Mouse (Mus musculus) heart, embryonic 10.5 days (tissue): ENCODE data around the gene Hpse2. TPM values are rescaled to one million over a fixed set of nuclear protein-coding genes. Genes with fewer than 3 reads are reported as not detected.

Experiments
- DNase-seq: peaks from one replicate; pipeline ENCODE4 v3.0.0-alpha.2; 2017; ENCODE audit warnings: low spot score
- H3K27ac ChIP-seq: fragments of 300-500 bp; sonication (generic); 2 replicates; pipeline ENCODE4 v1.5.1; 2016; ENCODE audit warnings: mild to moderate bottlenecking
- H3K27me3 ChIP-seq: fragments of 300-500 bp; sonication (generic); 2 replicates; pipeline ENCODE4 v1.6.1; 2016; ENCODE audit warnings: mild to moderate bottlenecking; ENCODE audit not compliant: poor library complexity, insufficient read depth, severe bottlenecking
- H3K36me3 ChIP-seq: fragments of 300-500 bp; sonication (generic); 2 replicates; pipeline ENCODE4 v1.6.1; 2016; ENCODE audit warnings: mild to moderate bottlenecking, moderate library complexity
- H3K4me1 ChIP-seq: fragments of 300-500 bp; sonication (generic); 2 replicates; pipeline ENCODE4 v1.6.1; 2016; ENCODE audit warnings: mild to moderate bottlenecking
- H3K4me3 ChIP-seq: fragments of 300-500 bp; sonication (generic); 2 replicates; pipeline ENCODE4 v1.5.1; 2016; ENCODE audit warnings: mild to moderate bottlenecking, moderate library complexity
- H3K9me3 ChIP-seq: fragments of 300-500 bp; sonication (generic); 2 replicates; pipeline ENCODE4 v1.6.1; 2016; ENCODE audit warnings: mild to moderate bottlenecking, moderate library complexity
- WGBS: fragments of 180-500 bp; shearing (Covaris S2); methylation state at CpG from one replicate; pipeline ENCODE4 v1.1.7; 2016; 5-methylcytosine and 5-hydroxymethylcytosine counted together
- polyA plus RNA-seq: library from polyadenylated mRNA; unstranded; fragments of >200 nt; fragmentation: Nextera tagmentation; extraction: Ambion mirVana; gene quantifications from 2 replicates; pipeline ENCODE4 v1.2.1, GENCODE M21; 2016

Gene Hpse2
- polyA plus RNA-seq, 1 experiment from 2014 or later = 0.29 TPM

DNA sequence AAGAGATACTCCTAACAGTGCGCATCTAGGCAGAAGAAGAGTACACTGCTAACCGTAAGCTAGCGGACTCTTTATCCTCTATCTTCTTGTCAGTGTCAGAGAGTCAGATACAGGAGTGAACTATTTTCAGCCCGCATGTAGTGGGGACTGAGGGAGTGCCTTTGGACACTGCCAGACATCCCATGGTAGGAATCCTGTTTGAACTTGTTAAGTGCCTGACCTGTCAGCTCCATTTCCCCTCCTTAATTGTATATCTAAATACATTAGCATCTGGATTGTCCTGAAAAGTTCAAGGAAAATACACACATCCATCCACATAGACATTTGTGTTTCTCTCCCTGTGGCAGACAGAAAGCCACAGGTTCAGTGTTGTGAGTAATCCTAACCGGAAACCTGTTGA is 531.1 kb downstream of the Hpse2 start:
- WGBS = 53% methylated on average over 5 of the region's 5 CpGs

DNA sequence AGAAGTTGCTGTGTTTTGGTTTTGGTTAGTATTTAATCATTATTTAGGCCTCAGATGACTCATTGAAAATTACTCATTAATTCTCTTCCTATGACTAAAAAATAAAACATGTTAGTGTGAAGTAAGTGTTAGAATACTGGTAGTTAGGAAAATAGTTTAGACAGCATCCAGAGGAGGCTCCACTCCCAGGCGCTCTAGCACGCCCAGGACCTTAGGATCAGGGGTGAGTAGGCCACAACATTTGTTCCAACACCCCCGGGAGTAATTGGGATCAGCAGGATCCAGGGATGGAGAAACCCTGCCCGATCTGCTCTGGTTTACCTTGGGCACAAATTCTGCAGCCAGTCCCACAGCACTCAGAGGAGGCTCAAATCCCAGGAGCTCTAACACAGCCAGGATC is 532.5 kb downstream of the Hpse2 start:
- no peak for DNase-seq

More for the DNA sequence above, 531.1 kb downstream of the Hpse2 start:
- DNase-seq = no peak
- H3K27me3 ChIP-seq = no peaks in the 10 kb centered on the region
- no peaks in the 10 kb centered on the region for H3K9me3 ChIP-seq
- H3K4me1 ChIP-seq = peaks cover 8% of the 10 kb centered on the region; the same call in 1 of the 2 replicates
- no peak overlapping the region; the same call in 1 of the 2 replicates for H3K4me3 ChIP-seq
- no peak overlapping the region for H3K27ac ChIP-seq
- no peaks in the 10 kb centered on the region for H3K36me3 ChIP-seq

DNA sequence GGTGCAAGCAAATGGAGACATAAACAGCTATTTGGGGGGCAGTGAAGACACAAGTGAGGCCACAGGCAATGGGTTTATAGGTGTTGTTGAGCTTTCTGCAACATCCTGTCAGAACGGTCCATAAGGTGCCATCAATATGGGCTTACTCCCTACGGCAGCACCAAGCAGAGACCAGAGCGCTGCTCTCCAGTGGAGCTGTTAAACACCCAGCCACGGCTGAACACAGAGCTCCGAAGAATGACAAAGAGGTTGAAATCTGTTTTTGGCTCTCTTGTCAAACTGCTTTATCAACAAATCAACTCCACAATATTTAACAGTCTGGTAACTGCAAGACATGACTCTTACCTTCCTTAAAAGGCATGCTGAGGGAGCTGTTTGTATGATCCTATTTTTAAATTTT is 537.7 kb downstream of the Hpse2 start:
- no peaks in the 10 kb centered on the region for H3K36me3 ChIP-seq
- H3K9me3 ChIP-seq = no peaks in the 10 kb centered on the region
- H3K4me1 ChIP-seq = 0 out of 2 replicates have a peak, but pooled peaks cover 3% of the 10 kb centered on the region
- no peak overlapping the region for H3K4me3 ChIP-seq
- DNase-seq = peak; percentile 27
- H3K27ac ChIP-seq = no peak overlapping the region
- 61% methylated on average over 5 of the region's 5 CpGs for WGBS
- H3K27me3 ChIP-seq = no peaks in the 10 kb centered on the region

More for the DNA sequence above, 532.5 kb downstream of the Hpse2 start:
- H3K27me3 ChIP-seq = no peaks in the 10 kb centered on the region
- no peak overlapping the region for H3K27ac ChIP-seq
- no peak overlapping the region for H3K4me3 ChIP-seq
- no peaks in the 10 kb centered on the region for H3K36me3 ChIP-seq
- peaks cover 8% of the 10 kb centered on the region; the same call in 1 of the 2 replicates for H3K4me1 ChIP-seq
- WGBS = 79% methylated on average over 4 of the region's 4 CpGs
- H3K9me3 ChIP-seq = no peaks in the 10 kb centered on the region

DNA sequence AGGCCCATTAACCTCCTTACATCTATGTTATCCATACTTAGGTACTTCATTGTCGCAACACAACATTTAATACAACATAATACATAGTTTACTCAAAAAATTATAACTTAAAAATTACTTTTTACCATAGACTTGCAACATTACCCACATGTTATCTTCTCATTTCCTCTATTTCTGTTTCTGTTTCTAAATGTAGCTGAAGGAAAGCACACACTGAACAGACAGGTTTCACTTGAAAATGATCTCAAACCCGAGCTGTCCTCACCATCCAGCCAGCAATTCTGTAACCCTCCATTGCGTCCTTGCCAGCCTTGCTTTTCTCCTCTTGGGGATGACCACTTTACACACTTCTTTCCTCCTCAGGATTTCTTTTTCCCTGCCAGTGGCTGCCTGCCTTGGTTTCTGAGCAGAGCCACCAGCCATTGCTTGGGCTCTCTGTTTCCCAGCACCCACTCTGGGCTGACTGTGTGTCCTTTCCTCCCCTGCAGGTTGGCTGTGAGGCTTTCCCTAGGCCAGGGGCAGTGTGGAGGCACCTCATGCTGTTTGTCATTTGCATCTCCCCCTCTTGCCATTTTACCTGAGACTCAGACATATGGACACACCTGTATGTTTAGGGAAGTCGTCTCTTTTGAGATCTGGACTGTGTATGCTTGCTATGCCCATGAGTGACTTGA is 548.4 kb downstream of the Hpse2 start:
- no peak overlapping the region for H3K4me3 ChIP-seq
- H3K4me1 ChIP-seq = 0 out of 2 replicates have a peak, but pooled peaks cover 5% of the 10 kb centered on the region
- no peaks in the 10 kb centered on the region for H3K9me3 ChIP-seq
- no peak for DNase-seq
- H3K27ac ChIP-seq = no peak overlapping the region
- no peaks in the 10 kb centered on the region for H3K27me3 ChIP-seq
- no peaks in the 10 kb centered on the region for H3K36me3 ChIP-seq
- WGBS = 79% methylated on average over 4 of the region's 4 CpGs

DNA sequence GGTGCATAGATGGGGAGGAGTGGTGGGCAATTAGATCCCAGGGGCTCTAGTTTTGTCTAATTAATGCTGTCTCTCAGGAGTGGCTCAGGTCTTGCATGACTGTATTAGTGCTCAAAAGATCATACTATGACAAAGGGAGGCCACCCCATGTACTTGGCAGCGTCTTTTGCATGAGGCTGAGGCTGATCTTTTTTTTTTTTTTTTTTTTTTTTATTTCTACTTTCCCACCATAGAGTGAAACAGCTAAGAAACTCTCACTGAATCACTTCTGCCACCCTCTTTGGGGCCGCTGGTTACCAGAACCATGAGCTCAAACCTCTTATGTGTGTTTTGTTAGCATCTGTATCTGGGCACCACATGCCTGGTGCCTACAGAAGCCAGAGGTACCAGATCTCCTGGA is 549.0 kb downstream of the Hpse2 start:
- Histone ChIP-seq H3K4me3 (no peak overlapping the region), H3K36me3 (no peaks in the 10 kb centered on the region), H3K9me3 (no peaks in the 10 kb centered on the region), H3K27ac (no peak overlapping the region), H3K27me3 (no peaks in the 10 kb centered on the region), H3K4me1 (0 out of 2 replicates have a peak, but pooled peaks cover 5% of the 10 kb centered on the region)
- 70% methylated on average over 2 of the region's 2 CpGs for WGBS
- no peak for DNase-seq

DNA sequence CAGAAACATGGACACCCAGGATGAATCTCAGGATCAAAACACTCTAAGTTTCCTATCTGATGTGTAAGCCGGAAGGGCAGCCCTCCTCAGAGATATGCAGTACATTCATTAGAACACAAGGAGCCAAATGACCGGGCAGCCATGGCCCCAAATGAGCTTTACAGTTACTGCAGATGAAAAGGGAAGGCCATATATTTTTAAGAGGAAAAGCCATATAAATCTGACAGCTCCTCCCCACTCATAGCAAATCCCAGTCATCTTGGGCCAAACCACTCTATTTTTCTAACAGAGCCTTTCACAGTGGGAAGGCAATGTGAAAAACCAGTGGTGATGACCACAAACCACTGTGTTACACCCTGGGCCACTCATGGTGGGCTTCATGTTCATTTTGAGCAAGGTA is 549.9 kb downstream of the Hpse2 start:
- Histone ChIP-seq H3K27ac (no peak overlapping the region), H3K27me3 (no peaks in the 10 kb centered on the region), H3K36me3 (no peaks in the 10 kb centered on the region), H3K4me3 (no peak overlapping the region), H3K9me3 (no peaks in the 10 kb centered on the region), H3K4me1 (0 out of 2 replicates have a peak, but pooled peaks cover 5% of the 10 kb centered on the region)
- DNase-seq = no peak
- WGBS = 88% methylated on average over 2 of the region's 2 CpGs

DNA sequence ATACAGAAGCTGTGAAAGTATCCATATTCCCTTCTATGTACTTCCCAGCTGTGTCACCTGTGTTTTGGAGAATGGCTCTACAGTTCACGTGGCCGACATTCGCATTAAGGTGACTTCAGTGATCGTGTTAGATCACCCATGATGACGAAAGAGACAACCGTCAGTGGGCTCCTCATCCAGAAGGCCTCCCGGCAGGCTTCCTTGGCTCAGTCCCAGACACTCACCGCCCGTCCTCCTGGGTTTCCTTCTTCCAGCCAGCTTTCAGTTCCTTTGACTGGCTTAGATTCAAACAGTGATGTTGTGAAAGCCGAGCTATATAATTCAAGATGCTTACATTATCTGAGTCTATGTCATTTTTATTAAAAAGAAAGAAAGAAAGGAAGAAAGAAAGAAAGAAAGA is 550.6 kb downstream of the Hpse2 start:
- H3K4me3 ChIP-seq = no peak overlapping the region
- no peak for DNase-seq
- 82% methylated on average over 10 of the region's 10 CpGs for WGBS
- H3K27me3 ChIP-seq = no peaks in the 10 kb centered on the region
- no peaks in the 10 kb centered on the region for H3K9me3 ChIP-seq
- H3K27ac ChIP-seq = no peak overlapping the region
- 0 out of 2 replicates have a peak, but pooled peaks cover 5% of the 10 kb centered on the region for H3K4me1 ChIP-seq
- no peaks in the 10 kb centered on the region for H3K36me3 ChIP-seq

DNA sequence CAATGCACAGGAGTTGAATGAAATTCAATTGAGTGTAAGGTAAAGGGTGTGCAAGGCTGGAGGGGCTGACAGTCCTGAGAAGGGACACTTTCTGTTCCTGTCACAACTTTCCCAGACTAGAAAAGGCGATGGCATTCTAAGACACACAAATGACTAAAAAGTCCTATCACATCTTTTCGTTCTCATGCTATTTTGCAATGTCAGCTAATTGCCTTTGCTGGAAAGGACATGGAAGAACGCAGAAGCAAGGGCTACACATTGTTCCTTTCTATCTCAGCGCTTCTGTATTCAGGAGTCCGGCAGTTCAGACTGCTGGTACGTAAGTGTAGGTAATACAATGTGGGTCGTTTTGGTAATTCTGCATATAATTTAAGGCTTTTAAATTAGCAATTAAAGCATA is 555.0 kb downstream of the Hpse2 start:
- no peak overlapping the region for H3K4me3 ChIP-seq
- no peaks in the 10 kb centered on the region for H3K27me3 ChIP-seq
- no peak for DNase-seq
- H3K36me3 ChIP-seq = no peaks in the 10 kb centered on the region
- peaks cover 6% of the 10 kb centered on the region for H3K4me1 ChIP-seq
- no peaks in the 10 kb centered on the region for H3K9me3 ChIP-seq
- WGBS = 88% methylated on average over 7 of the region's 7 CpGs
- H3K27ac ChIP-seq = no peak overlapping the region

DNA sequence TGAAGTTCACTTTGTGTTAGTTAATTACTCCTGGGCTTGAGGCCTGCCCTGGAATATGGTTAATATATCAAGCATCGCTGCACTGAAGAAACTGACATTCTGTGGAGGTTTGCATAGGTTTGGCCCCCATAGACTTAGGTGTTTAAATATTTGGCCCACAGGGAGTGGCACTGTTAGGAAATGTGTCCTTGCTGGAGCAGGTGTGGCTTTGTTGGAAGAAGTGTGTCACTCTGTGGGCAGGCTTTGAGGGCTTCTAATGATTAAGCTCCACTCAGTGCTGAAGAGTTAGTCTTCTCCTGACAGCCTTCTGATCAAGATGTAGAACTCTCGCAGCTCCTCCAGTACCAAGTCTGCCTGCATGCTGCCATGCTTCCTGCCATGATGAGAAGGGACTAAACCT is 555.9 kb downstream of the Hpse2 start:
- 85% methylated on average over 2 of the region's 2 CpGs for WGBS
- Histone ChIP-seq H3K4me3 (no peak overlapping the region), H3K27me3 (no peaks in the 10 kb centered on the region), H3K9me3 (no peaks in the 10 kb centered on the region), H3K27ac (no peak overlapping the region), H3K36me3 (no peaks in the 10 kb centered on the region), H3K4me1 (peaks cover 6% of the 10 kb centered on the region)
- no peak for DNase-seq

DNA sequence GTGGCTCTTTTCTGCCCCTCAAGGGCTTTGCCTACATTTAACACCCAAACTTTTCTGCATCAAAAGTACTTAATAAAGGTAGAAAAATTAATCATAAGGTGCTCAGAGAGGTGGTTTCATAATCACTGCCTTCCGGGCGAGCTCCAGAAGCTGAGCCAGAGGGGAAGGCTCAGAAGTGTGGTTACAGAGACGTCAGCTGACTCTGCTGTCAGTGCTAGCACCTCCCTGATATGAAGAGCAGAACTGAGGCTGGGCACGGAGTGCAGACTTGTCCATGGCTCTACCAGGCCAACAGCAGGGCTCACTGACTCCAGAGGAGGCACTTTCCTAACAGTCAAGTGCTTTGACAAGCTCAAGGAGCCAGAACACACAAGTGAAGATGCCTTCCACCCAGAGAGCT is 559.0 kb downstream of the Hpse2 start:
- no peak for DNase-seq
- Histone ChIP-seq H3K36me3 (no peaks in the 10 kb centered on the region), H3K27me3 (no peaks in the 10 kb centered on the region), H3K4me3 (no peak overlapping the region), H3K27ac (no peak overlapping the region), H3K9me3 (no peaks in the 10 kb centered on the region), H3K4me1 (peaks cover 6% of the 10 kb centered on the region)
- 40% methylated on average over 4 of the region's 4 CpGs for WGBS

DNA sequence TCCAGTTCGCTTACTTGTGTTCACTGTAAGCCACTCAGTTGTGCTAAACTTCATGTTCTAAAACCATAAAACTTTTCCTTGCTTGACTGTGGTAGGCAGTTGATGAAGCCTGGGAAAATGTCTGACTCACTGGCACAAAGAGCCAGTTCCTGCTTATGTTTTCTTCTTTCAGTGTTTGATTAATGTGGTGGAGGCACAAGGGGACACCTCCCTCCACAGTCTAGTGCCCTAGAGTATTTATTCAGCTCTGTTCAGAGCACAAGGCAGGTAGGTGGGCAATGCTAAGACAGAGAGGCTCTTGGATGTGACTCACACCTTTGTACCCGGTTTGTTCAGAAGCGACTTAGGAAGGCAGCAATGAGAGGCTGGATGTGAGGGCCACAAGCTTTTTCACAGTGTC is 560.3 kb downstream of the Hpse2 start:
- no peak overlapping the region for H3K4me3 ChIP-seq

DNA sequence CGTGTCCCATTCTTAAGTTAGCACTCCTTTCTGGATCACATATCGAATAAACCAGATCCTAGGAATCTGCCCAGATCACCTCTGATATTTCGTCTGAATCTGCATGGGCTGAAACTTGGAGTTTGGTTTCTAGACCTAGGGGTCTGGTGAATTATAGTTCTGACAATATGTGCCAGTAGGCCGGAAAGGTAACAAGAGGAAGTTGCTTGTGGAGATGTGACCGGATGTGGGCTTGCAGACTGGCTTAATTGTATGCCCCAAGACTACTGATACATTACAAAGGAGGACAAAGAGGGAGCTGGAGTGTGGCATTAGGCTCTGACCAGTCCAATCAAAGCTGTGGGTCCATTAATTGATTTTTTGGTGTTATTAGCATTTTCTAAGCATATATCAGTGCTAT is 568.0 kb downstream of the Hpse2 start:
- no peak for DNase-seq
- WGBS = 84% methylated on average over 5 of the region's 5 CpGs
- Histone ChIP-seq H3K9me3 (no peaks in the 10 kb centered on the region), H3K36me3 (no peaks in the 10 kb centered on the region), H3K4me1 (no peaks in the 10 kb centered on the region), H3K27ac (no peak overlapping the region), H3K4me3 (no peak overlapping the region), H3K27me3 (no peaks in the 10 kb centered on the region)

More for the DNA sequence above, 560.3 kb downstream of the Hpse2 start:
- H3K4me1 ChIP-seq = peaks cover 6% of the 10 kb centered on the region
- H3K27ac ChIP-seq = no peak overlapping the region
- no peaks in the 10 kb centered on the region for H3K36me3 ChIP-seq
- DNase-seq = no peak
- no peaks in the 10 kb centered on the region for H3K9me3 ChIP-seq
- H3K27me3 ChIP-seq = no peaks in the 10 kb centered on the region
- WGBS = 83% methylated on average over 3 of the region's 3 CpGs

DNA sequence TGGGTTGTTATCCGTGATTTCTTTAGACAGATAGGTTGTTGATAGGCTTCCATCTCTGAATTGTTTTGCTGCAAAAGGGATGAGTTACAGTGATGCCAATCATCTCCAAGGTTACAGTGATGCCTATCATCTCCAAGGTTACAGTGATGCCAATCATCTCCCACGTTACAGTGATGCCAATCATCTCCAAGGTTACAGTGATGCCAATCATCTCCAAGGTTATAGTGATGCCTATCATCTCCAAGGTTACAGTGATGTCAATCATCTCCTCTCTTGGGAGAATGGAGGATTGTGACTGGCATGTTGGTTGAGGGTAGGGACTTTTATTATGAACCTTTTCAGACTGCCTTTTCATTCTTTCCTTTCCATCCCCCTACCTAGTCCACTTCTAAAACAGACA is 570.4 kb downstream of the Hpse2 start:
- Histone ChIP-seq H3K9me3 (no peaks in the 10 kb centered on the region), H3K36me3 (no peaks in the 10 kb centered on the region), H3K4me3 (no peak overlapping the region), H3K27me3 (no peaks in the 10 kb centered on the region), H3K27ac (no peak overlapping the region), H3K4me1 (no peaks in the 10 kb centered on the region)
- no peak for DNase-seq
- WGBS = 72% methylated on average over 2 of the region's 2 CpGs

DNA sequence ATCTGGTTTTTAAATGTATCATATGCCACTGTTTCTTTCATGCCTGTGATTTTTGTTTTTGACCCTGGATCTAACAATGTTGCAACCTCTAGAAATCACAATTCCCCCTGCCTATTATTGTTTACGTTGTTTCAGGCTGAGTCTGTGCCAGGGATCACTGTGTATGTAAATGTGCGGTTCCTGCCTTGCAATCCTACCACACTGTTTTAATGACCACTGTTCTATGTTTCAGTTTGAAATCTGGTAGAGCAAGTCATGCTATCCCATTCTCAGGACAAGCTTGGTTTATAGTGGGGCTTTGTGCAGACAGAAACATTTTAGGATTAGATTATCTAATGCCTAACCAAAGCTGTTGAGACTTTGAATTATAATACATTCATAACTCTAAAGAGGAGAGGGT is 571.9 kb downstream of the Hpse2 start:
- 0 out of 2 replicates have a peak, but pooled peaks cover 4% of the 10 kb centered on the region for H3K4me1 ChIP-seq
- H3K4me3 ChIP-seq = no peak overlapping the region
- no peak overlapping the region for H3K27ac ChIP-seq
- no peaks in the 10 kb centered on the region for H3K9me3 ChIP-seq
- no peak for DNase-seq
- H3K36me3 ChIP-seq = no peaks in the 10 kb centered on the region
- H3K27me3 ChIP-seq = no peaks in the 10 kb centered on the region
- WGBS = 91% methylated on average over 2 of the region's 2 CpGs
